Mouse (Mus musculus) frontal cortex, postnatal 36 days (tissue): ENCODE data around the gene Mcm8.

Source experiments
- DNase-seq, 2 experiments: peaks; one replicate each; pipeline ENCODE4 v3.0.0; 2022; ENCODE audit warnings: low spot score in 2 of 2

The Mcm8 gene

DNA sequence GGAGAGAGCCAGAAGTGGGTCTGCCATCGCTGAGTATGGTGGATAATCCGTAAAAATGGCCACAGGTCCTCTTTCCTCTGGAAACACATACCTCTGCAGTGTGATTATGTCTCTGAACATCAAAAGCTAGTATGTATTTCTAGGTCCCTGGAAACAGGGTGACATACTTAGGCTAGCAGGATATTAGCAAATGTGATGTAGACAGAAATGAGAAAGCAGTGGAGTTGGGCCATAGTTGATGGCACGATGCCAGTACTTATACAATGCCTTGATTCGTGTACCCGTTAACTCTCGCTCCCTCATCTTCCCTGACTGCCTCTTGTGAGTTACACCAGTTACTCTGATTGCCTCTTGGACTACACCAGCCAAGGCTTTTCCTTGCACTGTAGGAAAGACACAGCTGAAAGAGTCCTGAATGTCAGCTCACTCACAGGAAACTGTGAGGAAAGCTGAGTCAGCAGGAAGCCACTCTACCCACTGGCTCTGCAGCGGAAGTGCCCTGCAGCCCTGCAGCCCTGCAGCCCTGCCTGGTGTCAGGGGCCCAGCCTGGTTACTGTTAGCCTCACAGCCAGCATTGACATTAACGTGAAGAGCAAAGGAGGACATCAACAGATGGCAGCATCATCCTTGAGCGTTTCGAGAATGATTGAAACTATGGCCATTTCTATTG lies 57.9 kb downstream of the Mcm8 start:
- no peak for DNase-seq

DNA sequence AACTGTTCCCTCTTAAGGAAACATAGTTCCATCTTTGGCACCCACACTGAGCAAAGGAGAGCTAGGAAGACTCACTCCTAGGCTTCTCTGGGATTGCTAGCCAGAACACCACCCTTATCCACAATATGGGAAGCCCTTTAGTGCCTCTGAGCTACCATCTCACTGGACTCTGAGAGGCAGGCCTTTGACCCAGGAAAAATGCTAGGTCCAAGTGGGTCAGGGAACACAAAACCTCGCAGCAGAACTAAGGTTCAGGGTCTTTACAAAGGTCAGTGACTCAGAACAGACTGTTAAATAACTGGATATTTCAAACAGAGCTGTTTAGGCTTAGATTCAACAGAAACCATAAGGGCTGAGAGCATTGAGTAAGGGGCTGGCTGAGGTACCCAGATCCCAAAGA lies 61.0 kb downstream of the Mcm8 start:
- no peak for DNase-seq

DNA sequence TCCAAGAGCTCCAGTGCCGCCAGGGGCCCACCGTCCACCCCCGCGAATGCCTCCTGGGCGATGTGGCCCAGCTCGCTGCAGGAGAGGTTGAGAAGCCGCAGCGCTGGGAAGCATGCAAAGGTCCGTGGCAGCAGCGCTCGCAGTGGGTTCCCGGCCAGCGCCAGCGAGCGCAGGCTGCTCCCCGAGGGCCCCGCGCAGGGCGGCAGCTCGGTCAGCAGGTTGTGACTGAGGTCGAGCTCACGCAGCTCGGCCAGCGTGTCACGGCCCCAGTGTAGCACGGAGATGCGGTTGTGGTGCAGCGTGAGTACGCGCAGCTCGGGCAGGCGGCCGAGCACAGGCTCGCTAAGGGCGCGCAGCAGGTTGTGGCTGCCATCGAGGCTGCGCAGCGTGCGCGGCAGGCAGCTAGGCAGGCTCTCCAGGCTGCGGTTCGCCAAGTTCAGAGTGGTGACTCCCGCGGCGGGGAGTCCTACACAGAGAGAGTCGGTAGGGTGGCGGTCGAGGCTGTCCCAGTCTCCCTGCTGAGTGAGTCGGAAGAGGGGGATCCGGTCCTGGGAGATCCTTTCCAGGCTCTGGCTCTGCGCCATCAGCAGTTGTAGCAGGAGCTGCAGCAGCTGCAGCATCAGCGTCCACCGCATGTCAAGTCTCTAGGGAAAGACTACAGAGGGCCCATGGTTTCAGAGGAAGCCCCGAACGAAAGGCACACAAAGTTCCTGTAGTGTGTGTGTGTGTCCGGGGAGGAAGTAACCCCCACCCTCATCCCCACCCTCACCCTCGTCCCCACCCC lies 63.5 kb downstream of the Mcm8 start:
- DNase-seq: peak in 1 of 2 experiments; percentile 9

DNA sequence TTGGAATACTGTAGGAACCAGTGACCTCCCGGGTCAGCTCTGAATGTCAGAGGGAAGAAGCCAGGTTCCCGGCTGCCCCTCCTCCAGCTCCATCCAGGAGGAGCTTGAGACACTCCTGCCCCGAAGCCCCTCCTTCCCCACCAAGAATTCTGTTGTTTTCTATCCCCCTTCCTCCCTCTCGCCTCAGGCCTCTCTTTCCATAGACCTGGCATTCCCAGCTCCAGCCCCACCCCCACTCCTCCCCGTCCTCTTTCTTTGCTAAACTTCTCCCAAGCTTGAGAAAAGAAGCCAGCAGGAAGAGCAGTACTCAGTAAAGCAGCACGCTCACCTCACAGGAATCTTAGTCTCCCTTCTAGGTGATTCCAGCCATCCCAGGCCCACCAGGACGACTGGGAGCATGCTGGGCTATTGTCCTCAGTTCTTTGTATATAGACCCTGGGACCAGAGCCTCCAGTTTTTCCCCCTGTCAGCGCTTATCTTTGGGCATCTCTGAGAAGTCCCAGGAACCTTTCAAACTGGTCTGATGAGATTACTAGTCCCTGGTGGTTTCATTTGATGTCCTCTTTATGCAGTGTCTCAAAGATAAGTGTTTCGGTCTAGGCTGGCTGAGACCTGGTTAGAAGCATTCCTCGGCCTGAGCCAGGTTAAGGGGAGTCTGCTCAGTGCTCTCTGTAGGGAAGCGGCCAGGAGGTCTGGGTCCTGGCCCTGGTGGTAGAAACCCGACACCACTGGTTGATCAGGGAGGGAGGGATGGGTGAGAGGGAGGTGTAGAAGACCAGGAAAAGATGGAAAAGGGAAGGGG lies 65.1 kb downstream of the Mcm8 start, which contains the start of gene Lrrn4:
Gene Lrrn4 (minus strand): TSS at position 48 of the 802 bp plus-strand sequence.
- no peak for DNase-seq

GRCm38 (mm10) chr2:132884303-132884967 lies 68.5 kb downstream of the Mcm8 start:
- DNase-seq: no peak

- DNase-seq: no peak
Measured at GRCm38 (mm10) chr2:132885312-132885711, 69.4 kb downstream of the Mcm8 start.
